Mouse (Mus musculus) lung, adult 18-20 months (tissue): ENCODE results near the gene Flvcr2.
A peak's percentile ranks its signal among the peaks of the same experiment; 100 is the strongest.

ENCODE experiments used
- DNase-seq, 2 experiments: peaks; one replicate each; pipeline ENCODE4 v3.0.0; 2022; ENCODE audit warnings: mixed read lengths in 2 of 2

Flvcr2 gene

GRCm38 (mm10) chr12:85736203-85736602, 10.1 kb upstream of the Flvcr2 start:
- DNase-seq: peak in 1 of 2 experiments; percentile 30

- no peak for DNase-seq
Measured at GRCm38 (mm10) chr12:85736960-85737359, 9.4 kb upstream of the Flvcr2 start.

- no peak for DNase-seq
Measured at GRCm38 (mm10) chr12:85746696-85747219, 419 bp downstream of the Flvcr2 start.

GRCm38 (mm10) chr12:85747343-85747742, 1.0 kb downstream of the Flvcr2 start:
- peak; percentile 20 to 27 for DNase-seq

GRCm38 (mm10) chr12:85749861-85750260, 3.5 kb downstream of the Flvcr2 start:
- DNase-seq: no peak

- DNase-seq: no peak
Measured at GRCm38 (mm10) chr12:85752116-85752515, 5.8 kb downstream of the Flvcr2 start.

- no peak for DNase-seq
Measured at GRCm38 (mm10) chr12:85753223-85753622, 6.9 kb downstream of the Flvcr2 start.

GRCm38 (mm10) chr12:85754611-85755265, 8.4 kb downstream of the Flvcr2 start:
- peak in 1 of 2 experiments; percentile 37 for DNase-seq

- DNase-seq: no peak
Measured at GRCm38 (mm10) chr12:85756455-85756854, 10.1 kb downstream of the Flvcr2 start.

- DNase-seq: peak in 1 of 2 experiments; percentile 36
Measured at GRCm38 (mm10) chr12:85757074-85757473, 10.7 kb downstream of the Flvcr2 start.

- DNase-seq: peak; percentile 41 to 54
Measured at GRCm38 (mm10) chr12:85758741-85759140, 12.4 kb downstream of the Flvcr2 start.

GRCm38 (mm10) chr12:85761471-85761870, 15.1 kb downstream of the Flvcr2 start:
- DNase-seq: peak; percentile 40 to 64

- peak in 1 of 2 experiments; percentile 8 for DNase-seq
Measured at GRCm38 (mm10) chr12:85764686-85765085, 18.3 kb downstream of the Flvcr2 start.

- DNase-seq: peak in 1 of 2 experiments; percentile 50
Measured at GRCm38 (mm10) chr12:85766287-85766686, 19.9 kb downstream of the Flvcr2 start.

GRCm38 (mm10) chr12:85767750-85768149, 21.4 kb downstream of the Flvcr2 start:
- DNase-seq: no peak

GRCm38 (mm10) chr12:85771356-85771755, 25.0 kb downstream of the Flvcr2 start:
- DNase-seq: peak; percentile 46 to 51

GRCm38 (mm10) chr12:85778962-85779361, 32.6 kb downstream of the Flvcr2 start:
- DNase-seq: peak in 1 of 2 experiments; percentile 24

GRCm38 (mm10) chr12:85779707-85780106, 33.4 kb downstream of the Flvcr2 start:
- no peak for DNase-seq

GRCm38 (mm10) chr12:85781606-85782005, 35.3 kb downstream of the Flvcr2 start:
- DNase-seq: no peak

GRCm38 (mm10) chr12:85784916-85785815, 38.8 kb downstream of the Flvcr2 start:
- DNase-seq: no peak

- DNase-seq: no peak
Measured at GRCm38 (mm10) chr12:85792158-85792557, 45.8 kb downstream of the Flvcr2 start.

GRCm38 (mm10) chr12:85792821-85793346, 46.5 kb downstream of the Flvcr2 start:
- DNase-seq: peak in 1 of 2 experiments; percentile 28

GRCm38 (mm10) chr12:85794094-85794493, 47.8 kb downstream of the Flvcr2 start:
- DNase-seq: no peak
